Mouse (Mus musculus): ENCODE measurements around the gene Gm4788.
"Not testable (repeated sequence)": the region's sequence is repeated elsewhere in the genome, so short reads cannot be mapped to it uniquely, and the experiment has no call there.

Gene Gm4788

GRCm38 (mm10) chr1:139781143-139781542, at the start of gene Gm4788:
TSS of gene Gm4788 (minus strand) at chr1:139781243.
- DNase-seq (ENCODE audit: low spot score), result no peak

- DNase-seq (ENCODE audit: low spot score), result no peak
These were observed 27.6 kb upstream of the Gm4788 start for GRCm38 (mm10) chr1:139808594-139808993.

GRCm38 (mm10) chr1:139769913-139770312, 11.1 kb downstream of the Gm4788 start:
- not testable (repeated sequence) for DNase-seq (ENCODE audit: low spot score)

- not testable (repeated sequence) for DNase-seq (ENCODE audit: low spot score)
These were observed 64.4 kb downstream of the Gm4788 start for GRCm38 (mm10) chr1:139716681-139717080.

- DNase-seq (ENCODE audit: low spot score), result not testable (repeated sequence)
These were observed 64.8 kb downstream of the Gm4788 start for GRCm38 (mm10) chr1:139716249-139716648.

- DNase-seq (ENCODE audit: low spot score), result not testable (repeated sequence)
These were observed 131.1 kb downstream of the Gm4788 start for GRCm38 (mm10) chr1:139649921-139650320.
